Mouse (Mus musculus) cerebellum, adult 2 months (tissue): ENCODE results near the gene Numb. TPM values are rescaled to one million over a fixed set of nuclear protein-coding genes. Genes with fewer than 3 reads are reported as not detected.

ENCODE experiments used
- DNase-seq, 2 experiments: peaks; one replicate each; pipeline ENCODE4 v3.0.0; 2021
- H3K27ac ChIP-seq: fragments of 200-500 bp; 2 replicates; pipeline ENCODE4 v1.5.1; 2012; ENCODE audit warnings: low read length, control low read depth, inconsistent platforms; ENCODE audit not compliant: insufficient read depth
- H3K27me3 ChIP-seq: fragments of 200-500 bp; 2 replicates; pipeline ENCODE4 v1.6.1; 2012; ENCODE audit warnings: inconsistent platforms, mild to moderate bottlenecking, low read length, moderate library complexity; ENCODE audit not compliant: control insufficient read depth, insufficient read depth
- H3K4me1 ChIP-seq: fragments of 200-500 bp; 2 replicates; pipeline ENCODE4 v1.6.1; 2011; ENCODE audit warnings: low read length; ENCODE audit not compliant: control insufficient read depth, insufficient read depth
- H3K4me3 ChIP-seq: fragments of 200-500 bp; replicated peaks from 2 replicates; pipeline ENCODE3; 2011; ENCODE audit warnings: mild to moderate bottlenecking, low read depth, low read length, control low read depth; ENCODE audit not compliant: insufficient read depth
- CTCF ChIP-seq: fragments of 200-500 bp; IDR thresholded peaks from 2 replicates; pipeline ENCODE4 v1.5.1; 2011; ENCODE audit warnings: low read depth, mild to moderate bottlenecking, control low read depth, low read length, moderate library complexity, borderline replicate concordance; ENCODE audit not compliant: insufficient read depth
- POLR2A ChIP-seq: fragments of 200-500 bp; IDR thresholded peaks from 2 replicates; pipeline ENCODE4 v1.6.1; 2011; ENCODE audit warnings: low read length, control low read depth, borderline replicate concordance; ENCODE audit not compliant: insufficient read depth
- WGBS: fragments of 180-500 bp; shearing (Covaris S2); methylation state at CpG from one replicate; pipeline ENCODE4 v1.1.7; 2018; 5-methylcytosine and 5-hydroxymethylcytosine counted together
- polyA plus RNA-seq: library from polyadenylated mRNA; depleted of rRNA; stranded (reverse); fragments of >200 nt; gene quantifications from 2 replicates; pipeline ENCODE4 v1.2.3, GENCODE M21; 2012; rRNA removed

The Numb gene
- polyA plus RNA-seq, result 54.5 and 60.1 TPM in 2 replicates

- no peak for TF ChIP-seq CTCF
- peak; percentile 70 for TF ChIP-seq POLR2A
- Histone ChIP-seq H3K27me3 (no peaks in the 10 kb centered on the region), H3K27ac (peak within 1 kb of the TSS; percentile 78), H3K4me3 (peak within 1 kb of the TSS; percentile 62), H3K4me1 (peaks cover 2% of the 10 kb centered on the region; the same call in 1 of the 2 replicates)
- WGBS, result under 1% methylated on average over 56 of the region's 63 CpGs
- peak; percentile 99 to 100 for DNase-seq
Measured at GRCm38 (mm10) chr12:83921535-83922381, at the start of gene Numb. Gene Numb, minus strand, starts transcription at chr12:83921934.

- DNase-seq, result no peak
- H3K4me3 ChIP-seq, result no peak overlapping the region
- no peaks in the 10 kb centered on the region for H3K27me3 ChIP-seq
- TF ChIP-seq CTCF (no peak), POLR2A (no peak)
- no peaks in the 10 kb centered on the region for H3K4me1 ChIP-seq
- 87% methylated on average over 7 of the region's 7 CpGs for WGBS
- no peak overlapping the region for H3K27ac ChIP-seq
Measured at GRCm38 (mm10) chr12:83965235-83965634, 43.5 kb upstream of the Numb start.

DNA sequence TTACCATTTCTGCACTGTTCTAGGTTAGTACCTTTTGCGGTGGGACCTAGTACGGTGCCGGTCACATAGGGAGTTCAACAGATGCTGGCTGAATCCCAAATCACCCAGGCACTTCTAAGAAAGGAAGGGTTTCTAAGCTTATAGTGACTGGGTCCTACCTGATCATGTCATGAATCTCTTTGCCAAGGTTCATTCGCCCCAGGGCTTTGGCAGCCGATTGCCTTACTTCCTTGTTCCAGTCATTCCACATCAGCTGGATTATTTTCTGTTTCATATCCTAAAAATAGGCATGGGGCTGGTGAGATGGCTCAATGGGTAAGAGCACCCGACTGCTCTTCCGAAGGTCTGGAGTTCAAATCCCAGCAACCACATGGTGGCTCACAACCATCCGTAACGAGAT, 36.5 kb upstream of the Numb start:
- no peak overlapping the region for H3K27ac ChIP-seq
- no peaks in the 10 kb centered on the region for H3K27me3 ChIP-seq
- 79% methylated on average over 9 of the region's 9 CpGs for WGBS
- TF ChIP-seq POLR2A (no peak), CTCF (no peak)
- no peak overlapping the region for H3K4me3 ChIP-seq
- peaks cover 3% of the 10 kb centered on the region for H3K4me1 ChIP-seq
- DNase-seq, result no peak

DNA sequence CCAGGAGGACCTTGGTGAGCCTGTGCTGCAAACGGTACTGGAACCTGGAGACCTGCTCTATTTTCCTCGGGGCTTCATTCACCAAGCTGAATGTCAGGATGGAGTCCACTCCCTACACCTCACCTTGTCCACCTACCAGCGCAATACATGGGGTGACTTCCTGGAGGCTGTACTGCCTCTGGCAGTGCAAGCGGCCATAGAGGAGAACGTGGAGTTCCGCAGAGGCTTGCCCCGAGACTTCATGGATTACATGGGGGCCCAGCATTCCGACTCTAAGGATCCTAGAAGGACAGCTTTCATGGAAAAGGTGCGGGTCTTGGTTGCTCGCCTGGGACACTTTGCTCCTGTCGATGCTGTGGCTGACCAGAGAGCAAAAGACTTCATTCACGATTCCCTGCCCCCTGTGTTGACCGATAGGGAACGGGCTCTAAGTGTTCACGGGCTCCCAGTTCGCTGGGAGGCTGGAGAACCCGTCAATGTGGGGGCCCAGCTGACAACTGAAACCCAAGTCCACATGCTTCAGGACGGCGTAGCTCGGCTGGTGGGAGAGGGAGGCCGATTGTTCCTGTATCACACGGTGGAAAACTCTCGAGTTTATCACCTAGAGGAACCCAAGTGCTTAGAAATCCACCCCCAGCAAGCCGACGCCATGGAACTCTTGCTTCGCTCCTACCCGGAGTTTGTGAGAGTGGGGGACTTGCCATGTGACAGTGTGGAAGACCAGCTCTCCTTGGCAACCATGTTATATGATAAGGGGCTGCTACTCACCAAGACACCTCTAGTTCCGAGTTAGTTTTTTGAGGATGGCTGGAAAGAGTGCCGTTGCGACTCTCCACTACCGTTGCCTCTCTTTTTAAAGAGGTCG, 30.2 kb upstream of the Numb start:
- WGBS, result 60% methylated on average over 32 of the region's 32 CpGs
- TF ChIP-seq CTCF (no peak), POLR2A (no peak)
- H3K27me3 ChIP-seq, result no peaks in the 10 kb centered on the region
- no peak overlapping the region for H3K27ac ChIP-seq
- H3K4me1 ChIP-seq, result no peaks in the 10 kb centered on the region; the same call in 1 of the 2 replicates
- peak overlapping the region; percentile 71 for H3K4me3 ChIP-seq
- peak in 1 of 2 experiments; percentile 9 for DNase-seq

GRCm38 (mm10) chr12:83950840-83951701, 29.3 kb upstream of the Numb start:
- DNase-seq, result peak; percentile 30 to 56
- WGBS, result under 1% methylated on average over 116 of the region's 116 CpGs

DNA sequence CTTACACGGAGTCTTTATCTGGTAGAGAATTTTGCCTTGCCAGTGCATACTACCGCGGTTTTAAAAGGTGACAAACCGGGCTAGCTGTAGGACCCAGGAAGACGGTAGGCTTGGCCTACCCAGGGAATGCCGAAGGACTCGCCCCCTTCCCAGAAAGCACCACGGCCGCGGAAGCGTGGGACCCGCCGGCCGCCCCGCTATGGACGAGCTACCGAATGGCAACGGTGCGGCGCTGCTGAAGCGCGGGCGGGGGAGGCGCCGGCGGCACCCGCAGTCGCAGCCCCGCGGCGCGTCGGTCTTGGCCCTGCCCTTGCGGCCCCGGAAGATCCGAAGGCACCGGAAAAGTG, 28.7 kb upstream of the Numb start, which contains the start of gene Riox1:
Gene Riox1 (plus strand): TSS at position 116 of the 347 bp plus-strand sequence.
- no peaks in the 10 kb centered on the region for H3K27me3 ChIP-seq
- WGBS, result 1% methylated on average over 36 of the region's 37 CpGs
- TF ChIP-seq POLR2A (peak; percentile 56; the same call in 1 of the 2 replicates), CTCF (no peak)
- H3K4me1 ChIP-seq, result no peaks in the 10 kb centered on the region; the same call in 1 of the 2 replicates
- peak within 1 kb of the TSS; percentile 71 for H3K4me3 ChIP-seq
- peak; percentile 86 to 89 for DNase-seq
- 0 out of 2 replicates have a peak within 1 kb of the TSS, but pooled peaks have one; percentile 29 for H3K27ac ChIP-seq

More at GRCm38 (mm10) chr12:83950840-83951701, 29.3 kb upstream of the Numb start:
- Histone ChIP-seq H3K27ac (0 out of 2 replicates have a peak overlapping the region, but pooled peaks have one; percentile 29), H3K27me3 (no peaks in the 10 kb centered on the region), H3K4me1 (no peaks in the 10 kb centered on the region; the same call in 1 of the 2 replicates), H3K4me3 (peak overlapping the region; percentile 71)
- TF ChIP-seq POLR2A (no peak), CTCF (no peak)
